Comparison of ENCODE assay signal across 8 mouse cellular contexts in genomic region chrX:71493279-71493656, GRCm38 (mm10). TPM values are rescaled to one million over a fixed set of nuclear protein-coding genes. Genes with fewer than 3 reads are reported as not detected.
DNase-seq lines count a peak whose midpoint lies in the region; ATAC-seq and TF ChIP-seq lines count a peak whose summit lies in the region.

No protein-coding gene starts in this region.

- H3K4me2 ChIP-seq in embryonic facial prominence, embryonic 15.5 days (replicated peaks) = peak overlapping the region; percentile 61
- peak overlapping the region; percentile 74 for H3K4me2 ChIP-seq in heart, embryonic 15.5 days
- peak overlapping the region; percentile 82 for H3K4me2 ChIP-seq in liver, embryonic 15.5 days
- peak overlapping the region; percentile 62 for H3K4me2 ChIP-seq in neural tube, embryonic 11.5 days (ENCODE audit: low read depth)

- ATAC-seq in embryonic facial prominence, embryonic 15.5 days (ENCODE audit: insufficient number of reproducible peaks, low FRiP score, low TSS enrichment, low read depth) = peak; percentile 36; the same call in 1 of the 2 replicates
- peak; percentile 15; the same call in 1 of the 2 replicates for ATAC-seq in heart, embryonic 15.5 days (replicated peaks; ENCODE audit: insufficient number of reproducible peaks, insufficient read depth, low FRiP score, low read depth)
- no peak for ATAC-seq in liver, embryonic 15.5 days (ENCODE audit: insufficient read depth)
- peak; percentile 51 for ATAC-seq in neural tube, embryonic 11.5 days (ENCODE audit: insufficient read depth, low FRiP score, low TSS enrichment)

- H3K27me3 ChIP-seq in C2C12 (ENCODE audit: control insufficient read depth, insufficient read depth, insufficient read length) = peaks cover 3% of the 10 kb centered on the region
- no peaks in the 10 kb centered on the region for H3K27me3 ChIP-seq in embryonic facial prominence, embryonic 15.5 days
- H3K27me3 ChIP-seq in heart, embryonic 15.5 days = peaks cover 4% of the 10 kb centered on the region; the same call in 1 of the 2 replicates
- H3K27me3 ChIP-seq in liver, embryonic 15.5 days = peaks cover 15% of the 10 kb centered on the region
- no peaks in the 10 kb centered on the region for H3K27me3 ChIP-seq in neural tube, embryonic 11.5 days (ENCODE audit: control insufficient read depth, insufficient read depth, low read length)

- no peak overlapping the region for H3K4me3 ChIP-seq in C2C12 (ENCODE audit: insufficient read depth, poor library complexity, severe bottlenecking)
- peak overlapping the region; percentile 56 for H3K4me3 ChIP-seq in embryonic facial prominence, embryonic 15.5 days (replicated peaks)
- peak overlapping the region; percentile 67 for H3K4me3 ChIP-seq in heart, embryonic 15.5 days
- peak overlapping the region; percentile 70 for H3K4me3 ChIP-seq in liver, embryonic 15.5 days (replicated peaks)
- H3K4me3 ChIP-seq in neural tube, embryonic 11.5 days (ENCODE audit: low read depth, low read length) = peak overlapping the region; percentile 41

- TF ChIP-seq CTCF in C2C12 (IDR thresholded peaks at IDR 0.05; ENCODE audit: control insufficient read depth, insufficient read depth, insufficient read length) = no peak

- H3K79me2 ChIP-seq in C2C12 (ENCODE audit: control insufficient read depth, insufficient read depth) = peaks cover 12% of the 10 kb centered on the region

- DNase-seq in adrenal gland, postnatal 25 days = peak; percentile 11
- DNase-seq in kidney, postnatal 36 days = peak; percentile 22 to 55
- peak; percentile 56 for DNase-seq in neural tube, embryonic 11.5 days (ENCODE audit: low spot score)
- DNase-seq in thymus, postnatal 4 days = peak; percentile 25

- H3ac ChIP-seq in C2C12 (ENCODE audit: control insufficient read depth, insufficient read length, low read depth) = peak overlapping the region; percentile 52

- 0 out of 2 replicates have a peak, but pooled peaks cover 3% of the 10 kb centered on the region for H3K4me1 ChIP-seq in embryonic facial prominence, embryonic 15.5 days
- H3K4me1 ChIP-seq in heart, embryonic 15.5 days (replicated peaks) = no peaks in the 10 kb centered on the region
- peaks cover 27% of the 10 kb centered on the region for H3K4me1 ChIP-seq in liver, embryonic 15.5 days (replicated peaks)
- H3K4me1 ChIP-seq in neural tube, embryonic 11.5 days (ENCODE audit: control insufficient read depth, insufficient read depth, low read length) = no peaks in the 10 kb centered on the region

- 0 out of 2 replicates have a peak overlapping the region, but pooled peaks have one; percentile 6 for H3K9ac ChIP-seq in embryonic facial prominence, embryonic 15.5 days
- peak overlapping the region; percentile 43 for H3K9ac ChIP-seq in heart, embryonic 15.5 days
- H3K9ac ChIP-seq in liver, embryonic 15.5 days = peak overlapping the region; percentile 77
- peak overlapping the region; percentile 41 for H3K9ac ChIP-seq in neural tube, embryonic 11.5 days (ENCODE audit: low read length)

- H3K36me3 ChIP-seq in C2C12 (ENCODE audit: control insufficient read depth, insufficient read depth) = no peaks in the 10 kb centered on the region
- no peaks in the 10 kb centered on the region for H3K36me3 ChIP-seq in embryonic facial prominence, embryonic 15.5 days
- no peaks in the 10 kb centered on the region for H3K36me3 ChIP-seq in heart, embryonic 15.5 days
- no peaks in the 10 kb centered on the region for H3K36me3 ChIP-seq in liver, embryonic 15.5 days (replicated peaks)
- no peaks in the 10 kb centered on the region for H3K36me3 ChIP-seq in neural tube, embryonic 11.5 days (ENCODE audit: control insufficient read depth, insufficient read depth, low read length)

- 16% methylated on average over 9 of the region's 9 CpGs for WGBS in embryonic facial prominence, embryonic 15.5 days
- WGBS in heart, embryonic 15.5 days = 19% methylated on average over 9 of the region's 9 CpGs
- 19% methylated on average over 9 of the region's 9 CpGs for WGBS in liver, embryonic 15.5 days (ENCODE audit: insufficient replicate concordance)
- WGBS in neural tube, embryonic 11.5 days = 16% methylated on average over 9 of the region's 9 CpGs

- H3K9me3 ChIP-seq in embryonic facial prominence, embryonic 15.5 days (replicated peaks) = no peaks in the 10 kb centered on the region
- H3K9me3 ChIP-seq in heart, embryonic 15.5 days (replicated peaks) = no peaks in the 10 kb centered on the region
- H3K9me3 ChIP-seq in liver, embryonic 15.5 days (replicated peaks) = no peaks in the 10 kb centered on the region
- H3K9me3 ChIP-seq in neural tube, embryonic 11.5 days (ENCODE audit: control insufficient read depth, low read length) = no peaks in the 10 kb centered on the region

- peaks cover 8% of the 10 kb centered on the region for H3K79me3 ChIP-seq in C2C12 (ENCODE audit: low read depth)

- peak overlapping the region; percentile 89 for H3K27ac ChIP-seq in embryonic facial prominence, embryonic 15.5 days (replicated peaks)
- peak overlapping the region; percentile 95 for H3K27ac ChIP-seq in heart, embryonic 15.5 days
- H3K27ac ChIP-seq in liver, embryonic 15.5 days (replicated peaks) = peak overlapping the region; percentile 83
- H3K27ac ChIP-seq in neural tube, embryonic 11.5 days (ENCODE audit: low read depth, low read length) = peak overlapping the region; percentile 67

TF ChIP-seq in C2C12, 6 proteins besides CTCF, POLR2A, EP300 and RAD21:
- TF ChIP-seq MYOG (IDR thresholded peaks at IDR 0.05; ENCODE audit: control insufficient read depth, extremely low read depth, insufficient read length) = no peak
- no peak for TF ChIP-seq MYOD1 (IDR thresholded peaks at IDR 0.05; ENCODE audit: control insufficient read depth, insufficient read length, low read depth)
- no peak for TF ChIP-seq CEBPB (IDR thresholded peaks at IDR 0.05; ENCODE audit: low read depth)
- no peak for TF ChIP-seq USF1 (IDR thresholded peaks at IDR 0.05; ENCODE audit: low read depth)
- TF ChIP-seq MAX (IDR thresholded peaks at IDR 0.05) = no peak
- TF ChIP-seq FOSL1 (IDR thresholded peaks at IDR 0.05; ENCODE audit: insufficient read depth, low read length, poor library complexity, severe bottlenecking) = no peak

RNA-seq across cellular contexts. Expression of gene Cd99l2, which starts 0.6 kb away (rescaled TPM):
- 22.5 TPM for polyA plus RNA-seq in C2C12 (2012; fragmentation: generic; extraction: Trizol)
- total RNA-seq in adrenal gland, postnatal 25 days (2021) = 72.9 and 80.4 TPM in 2 replicates
- polyA plus RNA-seq in embryonic facial prominence, embryonic 15.5 days (2015; fragmentation: Nextera tagmentation; extraction: Ambion mirVana) = 36.3 and 36.4 TPM in 2 replicates
- 30.1 and 34.5 TPM in 2 replicates for polyA plus RNA-seq in heart, embryonic 15.5 days (2015; fragmentation: Nextera tagmentation; extraction: Ambion mirVana)
- 10.8 and 11.6 TPM in 2 replicates for polyA plus RNA-seq in liver, embryonic 15.5 days (2015; fragmentation: Nextera tagmentation; extraction: Ambion mirVana)
- 28.7 and 33.4 TPM in 2 replicates for polyA plus RNA-seq in neural tube, embryonic 11.5 days (2014; fragmentation: Nextera tagmentation; extraction: Ambion mirVana)

Comparison
In these comparisons a context has a peak if more than half of its experiments do, and no peak if none do; other contexts are left out.
1. H3K9ac ChIP-seq: peak in every context shown above with its lines; median percentile 77 in liver, embryonic 15.5 days; 43 in heart, embryonic 15.5 days; 41 in neural tube, embryonic 11.5 days; 6 in embryonic facial prominence, embryonic 15.5 days.